Mouse (Mus musculus): ENCODE data around the gene Bcl2l12.

Bcl2l12 gene

GRCm38 (mm10) chr7:44998501-44998955 lies at the start of gene Bcl2l12:
Gene Bcl2l12 (minus strand): TSS chr7:44998712.
- Histone ChIP-seq H3K36me3 (ENCODE audit: insufficient read depth, low read length) (peaks cover 71% of the 10 kb centered on the region), H3K9me3 (ENCODE audit: low read length) (no peaks in the 10 kb centered on the region), H3K4me1 (replicated peaks; ENCODE audit: low read depth, low read length) (peaks cover 83% of the 10 kb centered on the region), H3K4me3 (replicated peaks; ENCODE audit: low read length) (peak within 1 kb of the TSS; percentile 91), H3K27me3 (ENCODE audit: insufficient read depth, low read length) (no peaks in the 10 kb centered on the region)
- TF ChIP-seq NANOG (IDR thresholded peaks at IDR 0.05; ENCODE audit: borderline replicate concordance, low read length) (no peak), POU5F1 (IDR thresholded peaks at IDR 0.05; ENCODE audit: borderline replicate concordance, low read length) (no peak)

- peaks cover 79% of the 10 kb centered on the region for H3K4me1 ChIP-seq (replicated peaks; ENCODE audit: low read depth, low read length)
- TF ChIP-seq NANOG (IDR thresholded peaks at IDR 0.05; ENCODE audit: borderline replicate concordance, low read length) (no peak), CTCF (conservative IDR thresholded peaks at IDR 0.05; ENCODE audit: low read length) (no peak), POU5F1 (IDR thresholded peaks at IDR 0.05; ENCODE audit: borderline replicate concordance, low read length) (no peak)
- H3K4me3 ChIP-seq (replicated peaks; ENCODE audit: low read length) = peak overlapping the region; percentile 67
- no peaks in the 10 kb centered on the region for H3K27me3 ChIP-seq (ENCODE audit: insufficient read depth, low read length)
- H3K36me3 ChIP-seq (ENCODE audit: insufficient read depth, low read length) = peaks cover 75% of the 10 kb centered on the region
- H3K9me3 ChIP-seq (ENCODE audit: low read length) = no peaks in the 10 kb centered on the region
Observed at GRCm38 (mm10) chr7:45047491-45047890, 49.0 kb upstream of the Bcl2l12 start.

GRCm38 (mm10) chr7:45046853-45047350 lies 48.4 kb upstream of the Bcl2l12 start:
- TF ChIP-seq NANOG (IDR thresholded peaks at IDR 0.05; ENCODE audit: borderline replicate concordance, low read length) (no peak), CTCF (conservative IDR thresholded peaks at IDR 0.05; ENCODE audit: low read length) (no peak), POU5F1 (IDR thresholded peaks at IDR 0.05; ENCODE audit: borderline replicate concordance, low read length) (no peak)
- no peaks in the 10 kb centered on the region for H3K9me3 ChIP-seq (ENCODE audit: low read length)
- peaks cover 81% of the 10 kb centered on the region for H3K36me3 ChIP-seq (ENCODE audit: insufficient read depth, low read length)
- peak overlapping the region; percentile 67 for H3K4me3 ChIP-seq (replicated peaks; ENCODE audit: low read length)
- no peaks in the 10 kb centered on the region for H3K27me3 ChIP-seq (ENCODE audit: insufficient read depth, low read length)
- H3K4me1 ChIP-seq (replicated peaks; ENCODE audit: low read depth, low read length) = peaks cover 76% of the 10 kb centered on the region

GRCm38 (mm10) chr7:45045741-45046140 lies 47.2 kb upstream of the Bcl2l12 start:
- TF ChIP-seq CTCF (conservative IDR thresholded peaks at IDR 0.05; ENCODE audit: low read length) (no peak), NANOG (IDR thresholded peaks at IDR 0.05; ENCODE audit: borderline replicate concordance, low read length) (no peak), POU5F1 (IDR thresholded peaks at IDR 0.05; ENCODE audit: borderline replicate concordance, low read length) (no peak)
- Histone ChIP-seq H3K4me1 (replicated peaks; ENCODE audit: low read depth, low read length) (peaks cover 69% of the 10 kb centered on the region), H3K27me3 (ENCODE audit: insufficient read depth, low read length) (no peaks in the 10 kb centered on the region), H3K9me3 (ENCODE audit: low read length) (no peaks in the 10 kb centered on the region), H3K4me3 (replicated peaks; ENCODE audit: low read length) (peak overlapping the region; percentile 41; the same call in 1 of the 2 replicates), H3K36me3 (ENCODE audit: insufficient read depth, low read length) (peaks cover 92% of the 10 kb centered on the region)

GRCm38 (mm10) chr7:45043307-45043706 lies 44.8 kb upstream of the Bcl2l12 start:
- peaks cover 49% of the 10 kb centered on the region for H3K4me1 ChIP-seq (replicated peaks; ENCODE audit: low read depth, low read length)
- H3K9me3 ChIP-seq (ENCODE audit: low read length) = no peaks in the 10 kb centered on the region
- peaks cover 93% of the 10 kb centered on the region for H3K36me3 ChIP-seq (ENCODE audit: insufficient read depth, low read length)
- H3K27me3 ChIP-seq (ENCODE audit: insufficient read depth, low read length) = no peaks in the 10 kb centered on the region
- H3K4me3 ChIP-seq (replicated peaks; ENCODE audit: low read length) = peak overlapping the region; percentile 49; the same call in 1 of the 2 replicates
- TF ChIP-seq POU5F1 (IDR thresholded peaks at IDR 0.05; ENCODE audit: borderline replicate concordance, low read length) (no peak), CTCF (conservative IDR thresholded peaks at IDR 0.05; ENCODE audit: low read length) (no peak), NANOG (IDR thresholded peaks at IDR 0.05; ENCODE audit: borderline replicate concordance, low read length) (no peak)

GRCm38 (mm10) chr7:45040851-45041250 lies 42.3 kb upstream of the Bcl2l12 start:
- no peaks in the 10 kb centered on the region for H3K27me3 ChIP-seq (ENCODE audit: insufficient read depth, low read length)
- no peak overlapping the region for H3K4me3 ChIP-seq (replicated peaks; ENCODE audit: low read length)
- H3K4me1 ChIP-seq (replicated peaks; ENCODE audit: low read depth, low read length) = peaks cover 42% of the 10 kb centered on the region
- TF ChIP-seq CTCF (conservative IDR thresholded peaks at IDR 0.05; ENCODE audit: low read length) (no peak), POU5F1 (IDR thresholded peaks at IDR 0.05; ENCODE audit: borderline replicate concordance, low read length) (no peak), NANOG (IDR thresholded peaks at IDR 0.05; ENCODE audit: borderline replicate concordance, low read length) (no peak)
- no peaks in the 10 kb centered on the region for H3K9me3 ChIP-seq (ENCODE audit: low read length)
- H3K36me3 ChIP-seq (ENCODE audit: insufficient read depth, low read length) = peaks cover 93% of the 10 kb centered on the region

GRCm38 (mm10) chr7:45038411-45038810 lies 39.9 kb upstream of the Bcl2l12 start:
- H3K36me3 ChIP-seq (ENCODE audit: insufficient read depth, low read length) = peaks cover 99% of the 10 kb centered on the region
- no peaks in the 10 kb centered on the region for H3K27me3 ChIP-seq (ENCODE audit: insufficient read depth, low read length)
- H3K4me3 ChIP-seq (replicated peaks; ENCODE audit: low read length) = no peak overlapping the region
- peaks cover 35% of the 10 kb centered on the region for H3K4me1 ChIP-seq (replicated peaks; ENCODE audit: low read depth, low read length)
- no peaks in the 10 kb centered on the region for H3K9me3 ChIP-seq (ENCODE audit: low read length)
- no peak for TF ChIP-seq POU5F1 (IDR thresholded peaks at IDR 0.05; ENCODE audit: borderline replicate concordance, low read length)

GRCm38 (mm10) chr7:45037720-45038361 lies 39.3 kb upstream of the Bcl2l12 start:
- TF ChIP-seq CTCF (conservative IDR thresholded peaks at IDR 0.05; ENCODE audit: low read length) (peak; percentile 99), NANOG (IDR thresholded peaks at IDR 0.05; ENCODE audit: borderline replicate concordance, low read length) (no peak)
- Histone ChIP-seq H3K27me3 (ENCODE audit: insufficient read depth, low read length) (no peaks in the 10 kb centered on the region), H3K36me3 (ENCODE audit: insufficient read depth, low read length) (peaks cover 99% of the 10 kb centered on the region)

GRCm38 (mm10) chr7:45036702-45037101 lies 38.2 kb upstream of the Bcl2l12 start:
- no peaks in the 10 kb centered on the region for H3K27me3 ChIP-seq (ENCODE audit: insufficient read depth, low read length)
- H3K4me3 ChIP-seq (replicated peaks; ENCODE audit: low read length) = no peak overlapping the region
- TF ChIP-seq NANOG (IDR thresholded peaks at IDR 0.05; ENCODE audit: borderline replicate concordance, low read length) = no peak
- TF ChIP-seq POU5F1 (IDR thresholded peaks at IDR 0.05; ENCODE audit: borderline replicate concordance, low read length) = no peak
- TF ChIP-seq CTCF (conservative IDR thresholded peaks at IDR 0.05; ENCODE audit: low read length) = no peak
- peaks cover 99% of the 10 kb centered on the region for H3K36me3 ChIP-seq (ENCODE audit: insufficient read depth, low read length)
- H3K4me1 ChIP-seq (replicated peaks; ENCODE audit: low read depth, low read length) = peaks cover 28% of the 10 kb centered on the region
- no peaks in the 10 kb centered on the region for H3K9me3 ChIP-seq (ENCODE audit: low read length)

More at GRCm38 (mm10) chr7:45037720-45038361, 39.3 kb upstream of the Bcl2l12 start:
- H3K9me3 ChIP-seq (ENCODE audit: low read length) = no peaks in the 10 kb centered on the region
- no peak overlapping the region for H3K4me3 ChIP-seq (replicated peaks; ENCODE audit: low read length)
- peaks cover 29% of the 10 kb centered on the region for H3K4me1 ChIP-seq (replicated peaks; ENCODE audit: low read depth, low read length)
